Mouse (Mus musculus) ES-E14 (cell line): ENCODE data around the gene Szrd1. TPM values are rescaled to one million over a fixed set of nuclear protein-coding genes. Genes with fewer than 3 reads are reported as not detected.

Experiments used
- DNase-seq: peaks from one replicate; pipeline ENCODE4 v3.0.0-alpha.2; 2013; ENCODE audit warnings: low read depth, low spot score
- H3K27ac ChIP-seq: 2 replicates; pipeline ENCODE4 v1.5.1; 2012; ENCODE audit warnings: low read depth, mild to moderate bottlenecking, low read length, moderate library complexity, mixed read lengths; ENCODE audit not compliant: poor library complexity, insufficient read depth, severe bottlenecking
- H3K36me3 ChIP-seq: 2 replicates; pipeline ENCODE4 v1.6.1; 2012; ENCODE audit warnings: mild to moderate bottlenecking, low read length, moderate library complexity, mixed read lengths; ENCODE audit not compliant: control insufficient read depth, poor library complexity, insufficient read depth, severe bottlenecking
- H3K4me1 ChIP-seq, 2 experiments: fragments of 150-350 bp in 1 of 2; sonication (generic) in 1 of 2; 2 replicates each; pipeline ENCODE4 v1.6.1; 2012; ENCODE audit warnings: low read length in 2 of 2, mild to moderate bottlenecking in 1 of 2, mixed read lengths in 1 of 2; ENCODE audit not compliant: control insufficient read depth in 2 of 2, insufficient read depth in 2 of 2, poor library complexity in 1 of 2
- H3K4me3 ChIP-seq, 2 experiments: fragments of 150-350 bp in 1 of 2; sonication (generic) in 1 of 2; 2 replicates each; pipeline ENCODE4 v1.5.1; 2012; ENCODE audit warnings: low read length in 2 of 2, low read depth in 1 of 2, mild to moderate bottlenecking in 1 of 2, mixed read lengths in 1 of 2; ENCODE audit not compliant: insufficient read depth in 1 of 2, poor library complexity in 1 of 2, severe bottlenecking in 1 of 2
- H3K9ac ChIP-seq: 2 replicates; pipeline ENCODE4 v1.6.1; 2012; ENCODE audit warnings: low read depth, mild to moderate bottlenecking, low read length, mixed read lengths; ENCODE audit not compliant: poor library complexity, insufficient read depth, severe bottlenecking
- H3K9me3 ChIP-seq: fragments of 150-350 bp; sonication (generic); 2 replicates; pipeline ENCODE4 v1.6.1; 2012; ENCODE audit warnings: low read depth, mild to moderate bottlenecking, low read length; ENCODE audit not compliant: control insufficient read depth, insufficient read depth
- CHD2 ChIP-seq: IDR thresholded peaks from 2 replicates; pipeline ENCODE4 v1.6.1; 2014; ENCODE audit warnings: mild to moderate bottlenecking, low read depth, low read length, inconsistent platforms
- HCFC1 ChIP-seq: IDR thresholded peaks from 2 replicates; pipeline ENCODE4 v1.6.1; 2012; ENCODE audit warnings: low read length, inconsistent platforms, borderline replicate concordance; ENCODE audit not compliant: insufficient read depth
- MAFK ChIP-seq: IDR thresholded peaks from 2 replicates; pipeline ENCODE4 v1.6.1; 2014; ENCODE audit warnings: mild to moderate bottlenecking, low read depth, low read length, inconsistent platforms; ENCODE audit not compliant: insufficient read depth
- ZC3H11A ChIP-seq: IDR thresholded peaks from 2 replicates; pipeline ENCODE4 v1.6.1; 2012; ENCODE audit warnings: low read depth, mild to moderate bottlenecking, inconsistent platforms, low read length, borderline replicate concordance
- ZNF384 ChIP-seq: IDR thresholded peaks from 2 replicates; pipeline ENCODE4 v1.6.1; 2012; ENCODE audit warnings: low read depth, low read length, inconsistent platforms
- in situ Hi-C, 2 experiments: fragments of 600-800 bp; cut with MboI; formaldehyde crosslinking; loops; one replicate each; pipeline ENCODE4 v1.15.1; 2025; ENCODE audit warnings: low sequenced_read_pairs in 2 of 2, inconsistent platforms in 1 of 2; ENCODE audit not compliant: unreplicated experiment in 2 of 2
- total RNA-seq: library from RNA; depleted of rRNA; stranded (reverse); fragments of 300-350 nt; gene quantifications from 2 replicates; pipeline ENCODE4 v1.2.3, GENCODE M21; 2012

Szrd1 gene
- total RNA-seq, 1 experiment, result 64.6 TPM

DNA sequence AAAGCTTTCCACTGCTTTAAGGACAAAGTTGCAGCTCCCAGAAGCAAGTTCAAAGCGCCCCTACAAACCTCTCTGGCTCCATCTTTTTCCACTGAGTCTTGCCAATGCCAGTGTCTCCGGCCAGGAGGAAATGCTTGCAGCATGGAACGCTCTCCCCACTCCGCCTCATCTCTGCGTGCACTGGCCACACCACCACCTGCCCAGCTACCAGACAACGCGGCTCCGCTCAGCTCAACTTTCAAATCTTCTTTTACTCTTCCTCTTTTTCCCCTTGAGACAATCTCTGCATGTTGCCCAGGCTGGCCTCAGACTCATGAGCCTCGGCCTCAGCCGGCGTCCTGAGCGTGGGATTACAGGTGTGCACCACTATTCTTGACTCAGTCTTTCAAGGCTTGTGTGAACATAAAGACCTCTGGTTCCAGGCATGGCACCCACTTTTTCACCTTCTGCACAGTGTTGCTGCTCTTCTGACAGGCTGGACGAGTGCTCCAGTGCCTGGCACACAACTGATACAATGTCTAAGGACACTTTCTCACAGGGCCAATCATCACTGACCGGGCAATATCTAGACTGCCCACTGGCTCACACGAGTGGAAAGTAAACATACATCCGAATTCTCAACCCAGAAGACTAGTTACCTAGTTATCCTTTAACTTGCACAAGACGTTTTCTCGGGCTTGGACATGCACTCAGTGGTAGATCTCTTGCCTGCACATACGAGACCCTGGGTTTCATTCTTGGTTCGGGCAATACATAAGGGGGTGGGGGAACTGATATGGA is 4.6 kb downstream of the Szrd1 start:
- 0 out of 4 replicates have a peak overlapping the region, but pooled peaks of 1 of the 2 experiments have one; percentile 14 for H3K4me3 ChIP-seq
- H3K36me3 ChIP-seq, result peaks cover 8% of the 10 kb centered on the region; the same call in 1 of the 2 replicates
- H3K27ac ChIP-seq, result no peak overlapping the region
- TF ChIP-seq MAFK (no peak), ZC3H11A (no peak), CHD2 (no peak)
- no peak overlapping the region for H3K9ac ChIP-seq
- in situ Hi-C loops, result no loop called here
- no peak for DNase-seq
- peaks cover 8 to 36% of the 10 kb centered on the region in 2 experiments for H3K4me1 ChIP-seq
- H3K9me3 ChIP-seq, result no peaks in the 10 kb centered on the region

DNA sequence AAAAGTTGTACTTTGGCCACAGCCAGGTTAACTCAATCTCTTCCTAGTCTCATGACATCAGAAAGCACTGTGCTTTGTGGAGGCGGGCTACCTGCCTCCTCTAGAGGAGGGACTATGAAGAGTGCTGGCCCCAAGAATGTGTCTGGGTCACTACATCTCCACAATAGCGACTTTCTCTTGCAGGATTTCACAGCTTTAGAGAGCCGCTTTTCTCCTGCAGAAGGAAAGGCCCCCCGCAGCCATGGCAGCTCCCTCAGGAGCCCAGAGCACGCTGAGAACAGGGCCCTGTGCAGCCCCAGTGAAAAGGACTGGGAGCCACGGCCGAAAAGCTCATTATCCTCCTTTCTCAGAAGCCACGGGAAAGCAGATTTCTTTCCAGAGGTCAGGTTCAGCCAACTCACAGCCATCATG is 5.5 kb downstream of the Szrd1 start:
- H3K27ac ChIP-seq, result no peak overlapping the region
- no peak overlapping the region for H3K9ac ChIP-seq
- TF ChIP-seq MAFK, result no peak
- no peak for TF ChIP-seq ZNF384
- TF ChIP-seq HCFC1, result no peak
- TF ChIP-seq CHD2, result no peak
- no peak overlapping the region for H3K4me3 ChIP-seq
- H3K36me3 ChIP-seq, result peaks cover 8% of the 10 kb centered on the region; the same call in 1 of the 2 replicates
- in situ Hi-C loops, result no loop called here
- peaks cover 8 to 41% of the 10 kb centered on the region in 2 experiments for H3K4me1 ChIP-seq
- H3K9me3 ChIP-seq, result no peaks in the 10 kb centered on the region
- DNase-seq, result no peak

DNA sequence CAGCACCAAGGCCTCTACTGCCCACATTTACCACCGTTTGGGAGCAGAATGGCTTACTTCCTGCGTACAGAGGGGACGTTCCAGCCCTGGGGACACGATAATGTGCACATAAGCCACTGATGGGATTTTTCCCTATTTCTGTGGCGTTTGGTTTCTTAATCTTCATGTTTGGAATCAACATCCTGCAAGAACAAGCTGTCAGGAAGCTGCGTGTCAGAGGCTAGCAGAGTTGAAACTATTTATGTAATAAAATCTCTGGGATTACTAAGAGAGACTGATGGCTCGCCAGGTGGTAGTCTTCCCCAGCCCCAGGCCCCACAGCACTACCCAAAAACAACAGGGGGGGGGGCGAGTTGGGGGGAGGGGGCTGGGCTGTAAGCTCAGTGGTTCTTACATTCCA is 6.3 kb downstream of the Szrd1 start:
- no peak overlapping the region for H3K27ac ChIP-seq
- H3K4me3 ChIP-seq, result no peak overlapping the region
- no peak for TF ChIP-seq ZNF384
- no peak for TF ChIP-seq CHD2
- TF ChIP-seq MAFK, result no peak
- TF ChIP-seq HCFC1, result no peak
- no peak for TF ChIP-seq ZC3H11A
- no peak for DNase-seq
- H3K9ac ChIP-seq, result no peak overlapping the region
- in situ Hi-C loops, result no loop called here
- peaks cover 8% of the 10 kb centered on the region; the same call in 1 of the 2 replicates for H3K36me3 ChIP-seq
- peaks cover 7 to 41% of the 10 kb centered on the region in 2 experiments for H3K4me1 ChIP-seq
- H3K9me3 ChIP-seq, result no peaks in the 10 kb centered on the region

DNA sequence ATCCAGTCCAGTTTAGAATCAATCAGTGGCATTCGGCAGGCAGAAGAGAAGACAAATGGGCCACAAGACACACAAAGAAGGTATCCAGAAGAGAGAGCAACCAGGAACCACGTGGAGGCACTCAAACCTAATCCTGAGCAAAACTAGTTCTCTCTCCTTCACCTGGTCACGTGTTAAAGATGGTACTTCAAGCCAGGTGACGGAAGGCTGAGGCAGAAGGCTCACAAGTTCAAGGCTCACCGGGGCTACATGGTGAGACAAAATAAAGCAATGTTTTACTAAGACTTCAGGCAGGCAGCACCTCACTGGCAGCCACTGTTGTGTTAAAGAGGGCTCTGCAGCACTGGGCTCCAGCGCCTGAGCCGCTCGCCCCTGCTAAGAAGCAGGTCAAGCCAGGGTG is 7.4 kb downstream of the Szrd1 start:
- Histone ChIP-seq H3K9me3 (no peaks in the 10 kb centered on the region), H3K4me3 (no peak overlapping the region), H3K9ac (no peak overlapping the region), H3K4me1 (peaks cover 2 to 41% of the 10 kb centered on the region in 2 experiments), H3K36me3 (peaks cover 8% of the 10 kb centered on the region; the same call in 1 of the 2 replicates), H3K27ac (no peak overlapping the region)
- no peak for TF ChIP-seq HCFC1
- TF ChIP-seq MAFK, result no peak
- no peak for TF ChIP-seq ZC3H11A
- TF ChIP-seq ZNF384, result no peak
- TF ChIP-seq CHD2, result no peak
- in situ Hi-C loops, result no loop called here
- no peak for DNase-seq

DNA sequence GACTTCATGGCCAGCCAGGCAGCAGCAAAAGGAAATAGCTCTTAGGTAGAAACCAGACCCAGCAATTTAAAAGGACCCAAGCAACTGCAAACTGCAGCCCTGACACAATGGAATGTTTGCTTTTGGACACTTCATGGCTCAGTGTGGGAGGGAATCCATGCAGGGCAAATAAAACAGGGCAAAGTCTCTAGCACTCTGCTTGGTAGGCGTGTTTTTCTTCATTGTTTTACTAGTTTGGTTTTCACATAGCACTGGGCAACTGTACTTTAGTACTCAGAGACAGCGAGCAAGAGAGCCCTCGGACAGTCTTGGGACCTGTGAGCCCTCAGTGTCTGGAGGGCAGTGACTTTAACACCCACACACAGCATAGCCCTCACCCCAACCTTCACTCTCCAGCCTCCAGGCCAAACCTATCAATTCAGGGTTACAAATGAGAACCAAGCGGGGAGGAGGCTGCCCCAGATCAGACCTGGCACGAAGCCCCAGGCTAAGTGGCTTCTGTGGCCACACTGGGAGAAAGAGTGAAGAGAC is 8.0 kb downstream of the Szrd1 start:
- no peak for DNase-seq
- in situ Hi-C loops, result no loop called here
- Histone ChIP-seq H3K9me3 (no peaks in the 10 kb centered on the region), H3K4me1 (peaks cover 0 to 42% of the 10 kb centered on the region in 2 experiments; a peak in 3 of 4 replicates), H3K4me3 (no peak overlapping the region), H3K9ac (no peak overlapping the region), H3K36me3 (peaks cover 11% of the 10 kb centered on the region; the same call in 1 of the 2 replicates), H3K27ac (no peak overlapping the region)
- TF ChIP-seq ZC3H11A (no peak), ZNF384 (no peak), MAFK (no peak), HCFC1 (no peak), CHD2 (no peak)
